Mouse (Mus musculus) kidney, adult 2 months (tissue): ENCODE data around the gene Kazald1. TPM values are rescaled to one million over a fixed set of nuclear protein-coding genes. Genes with fewer than 3 reads are reported as not detected.
A peak's percentile ranks its signal among the peaks of the same experiment; 100 is the strongest.

Experiments
- DNase-seq: peaks from one replicate; pipeline ENCODE4 v3.0.0; 2021
- H3K27ac ChIP-seq: fragments of 200-500 bp; 2 replicates; pipeline ENCODE4 v1.5.1; 2012; ENCODE audit warnings: low read depth, low read length, control low read depth, inconsistent platforms; ENCODE audit not compliant: insufficient read depth
- H3K27me3 ChIP-seq: fragments of 200-500 bp; replicated peaks from 2 replicates; pipeline ENCODE4 v1.6.1; 2012; ENCODE audit warnings: mild to moderate bottlenecking, moderate library complexity, low read length, inconsistent platforms; ENCODE audit not compliant: control insufficient read depth, insufficient read depth
- H3K36me3 ChIP-seq: fragments of 200-500 bp; 2 replicates; pipeline ENCODE4 v1.6.1; 2012; ENCODE audit warnings: mild to moderate bottlenecking, moderate library complexity, low read length, inconsistent platforms; ENCODE audit not compliant: control insufficient read depth, insufficient read depth
- H3K4me1 ChIP-seq: fragments of 200-500 bp; 2 replicates; pipeline ENCODE4 v1.6.1; 2011; ENCODE audit warnings: low read length; ENCODE audit not compliant: control insufficient read depth, insufficient read depth
- H3K4me3 ChIP-seq: fragments of 200-500 bp; 2 replicates; pipeline ENCODE4 v1.5.1; 2011; ENCODE audit warnings: mild to moderate bottlenecking, low read depth, low read length, control low read depth; ENCODE audit not compliant: insufficient read depth
- CTCF ChIP-seq: fragments of 200-500 bp; conservative IDR thresholded peaks from 2 replicates; pipeline ENCODE4 v1.5.1; 2011; ENCODE audit warnings: low read depth, mild to moderate bottlenecking, control low read depth, low read length, moderate library complexity, mixed read lengths; ENCODE audit not compliant: insufficient read depth, insufficient read length
- POLR2A ChIP-seq: fragments of 200-500 bp; IDR thresholded peaks from one replicate; pipeline ENCODE4 v1.6.1; 2011; ENCODE audit warnings: low read depth, low read length, control low read depth
- WGBS: fragments of 180-500 bp; shearing (Covaris S2); methylation state at CpG from one replicate; pipeline ENCODE4 v1.1.7; 2018; 5-methylcytosine and 5-hydroxymethylcytosine counted together
- polyA plus RNA-seq: library from polyadenylated mRNA; depleted of rRNA; stranded (reverse); fragments of >200 nt; gene quantifications from 2 replicates; pipeline ENCODE4 v1.2.3, GENCODE M21; 2012; rRNA removed

Gene Kazald1
- polyA plus RNA-seq, result 1.9 and 2.1 TPM in 2 replicates

DNA sequence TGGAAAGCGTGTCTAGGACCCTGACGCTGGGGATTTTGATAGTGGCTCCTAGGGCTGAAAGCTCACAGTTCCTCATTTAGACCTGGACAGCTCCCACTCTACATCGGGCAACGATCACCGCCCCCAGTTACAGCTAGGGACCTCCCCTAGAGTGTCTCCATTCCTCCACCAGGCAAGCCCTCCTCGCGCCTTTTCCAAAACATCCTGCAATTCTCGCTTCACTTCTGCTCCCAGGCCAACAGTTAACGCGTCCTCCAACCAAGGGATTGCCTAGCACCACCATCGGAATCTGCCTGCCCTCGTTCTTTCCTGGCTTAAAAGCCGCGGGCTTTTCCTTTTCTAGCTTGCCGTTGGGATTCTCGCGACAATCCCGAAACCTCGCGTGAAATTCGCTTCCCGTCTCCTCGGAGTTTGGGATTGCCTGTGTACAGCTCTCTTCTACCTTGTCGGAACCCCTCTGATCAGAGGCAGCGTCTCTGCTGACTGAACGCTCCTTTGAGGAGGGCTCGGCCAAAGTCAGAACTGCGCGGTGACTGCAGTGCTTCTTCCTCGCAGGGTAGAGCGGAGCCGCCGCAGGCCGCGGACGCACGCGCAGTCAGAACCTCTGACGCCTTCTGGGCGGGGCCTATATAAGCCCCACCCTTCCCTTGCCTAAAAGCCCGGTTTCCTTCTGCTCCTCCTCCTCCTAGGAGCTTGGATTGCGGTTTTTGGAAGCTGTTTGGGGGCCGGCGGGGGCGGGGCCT lies at the start of gene Kazald1:
Gene Kazald1, plus strand, starts transcription at position 662 of the 743 bp plus-strand sequence.
- H3K27me3 ChIP-seq, result no peaks in the 10 kb centered on the region

GRCm38 (mm10) chr19:45025937-45026568 lies 49.0 kb upstream of the Kazald1 start:
- TF ChIP-seq POLR2A (no peak), CTCF (no peak)
- Histone ChIP-seq H3K4me3 (no peak overlapping the region), H3K27ac (no peak overlapping the region), H3K27me3 (no peaks in the 10 kb centered on the region), H3K4me1 (peaks cover 7% of the 10 kb centered on the region; the same call in 1 of the 2 replicates), H3K36me3 (no peaks in the 10 kb centered on the region; the same call in none of the 2 replicates)
- WGBS, result 87% methylated on average over 37 of the region's 37 CpGs
- DNase-seq, result no peak

More for the DNA sequence above, at the start of gene Kazald1:
- H3K4me1 ChIP-seq, result no peaks in the 10 kb centered on the region
- peak; percentile 97 for DNase-seq
- H3K27ac ChIP-seq, result peak within 1 kb of the TSS; percentile 99
- H3K4me3 ChIP-seq, result peak within 1 kb of the TSS; percentile 93
- H3K36me3 ChIP-seq, result no peaks in the 10 kb centered on the region
- TF ChIP-seq CTCF (no peak), POLR2A (peak; percentile 92)
- under 1% methylated on average over 45 of the region's 45 CpGs for WGBS

- Histone ChIP-seq H3K4me3 (no peak overlapping the region), H3K4me1 (peaks cover 7% of the 10 kb centered on the region; the same call in 1 of the 2 replicates), H3K27me3 (no peaks in the 10 kb centered on the region), H3K27ac (no peak overlapping the region), H3K36me3 (no peaks in the 10 kb centered on the region; the same call in none of the 2 replicates)
- WGBS, result 53% methylated on average over 6 of the region's 6 CpGs
- no peak for DNase-seq
- TF ChIP-seq POLR2A, result no peak
- TF ChIP-seq CTCF, result no peak
Observed at GRCm38 (mm10) chr19:45026958-45027670, 47.9 kb upstream of the Kazald1 start.

GRCm38 (mm10) chr19:45027848-45028247 lies 47.2 kb upstream of the Kazald1 start:
- no peak for TF ChIP-seq POLR2A
- no peak for TF ChIP-seq CTCF
- Histone ChIP-seq H3K27ac (no peak overlapping the region), H3K36me3 (no peaks in the 10 kb centered on the region; the same call in none of the 2 replicates), H3K27me3 (no peaks in the 10 kb centered on the region), H3K4me3 (no peak overlapping the region), H3K4me1 (peaks cover 7% of the 10 kb centered on the region; the same call in 1 of the 2 replicates)
- no peak for DNase-seq
- WGBS, result 86% methylated on average over 6 of the region's 6 CpGs

DNA sequence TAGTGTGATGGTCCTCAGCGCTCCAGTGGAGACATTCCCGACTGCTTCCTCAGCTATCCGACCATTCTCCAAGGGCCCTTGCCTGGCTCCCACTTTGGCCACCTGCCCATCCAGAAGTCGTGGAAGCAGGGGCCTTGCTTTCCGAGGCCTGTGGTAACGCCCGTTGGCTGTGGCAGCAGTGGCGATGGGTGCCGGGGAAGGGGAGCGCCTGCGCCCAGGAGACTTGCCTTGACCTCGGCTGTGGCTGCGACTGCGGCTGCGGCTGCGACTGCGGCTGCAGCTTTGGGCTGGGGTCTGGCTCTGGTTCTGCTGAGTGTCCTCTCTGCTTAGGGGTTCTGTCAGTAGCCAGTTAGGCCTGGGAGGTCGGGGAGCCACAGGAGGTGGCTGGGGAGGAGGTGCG lies 46.3 kb upstream of the Kazald1 start:
- no peaks in the 10 kb centered on the region for H3K27me3 ChIP-seq
- WGBS, result 72% methylated on average over 19 of the region's 19 CpGs
- TF ChIP-seq CTCF, result no peak
- TF ChIP-seq POLR2A, result no peak
- H3K4me1 ChIP-seq, result peaks cover 7% of the 10 kb centered on the region; the same call in 1 of the 2 replicates
- no peaks in the 10 kb centered on the region; the same call in none of the 2 replicates for H3K36me3 ChIP-seq
- H3K27ac ChIP-seq, result no peak overlapping the region
- no peak for DNase-seq
- no peak overlapping the region for H3K4me3 ChIP-seq

DNA sequence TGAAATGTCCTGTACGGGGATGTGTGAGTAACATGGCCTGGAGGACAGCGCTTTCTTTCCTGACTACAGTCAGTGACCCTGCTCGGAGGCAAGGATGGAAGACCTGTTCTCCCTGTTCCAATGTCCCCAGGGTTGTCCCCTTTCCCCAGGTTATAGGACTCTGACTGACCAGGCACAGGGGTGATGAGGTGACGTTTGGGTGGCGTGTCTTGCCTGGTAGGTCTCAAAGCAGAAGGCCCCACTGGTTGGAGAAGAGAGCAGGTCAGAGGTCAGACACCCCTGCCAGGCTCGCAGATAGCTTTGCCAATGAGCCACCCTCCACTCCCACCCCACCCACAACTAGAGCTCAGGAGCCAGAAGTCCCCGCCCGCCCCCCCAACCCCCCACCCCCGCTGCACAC lies 45.5 kb upstream of the Kazald1 start:
- peaks cover 7% of the 10 kb centered on the region; the same call in 1 of the 2 replicates for H3K4me1 ChIP-seq
- H3K27me3 ChIP-seq, result no peaks in the 10 kb centered on the region
- no peaks in the 10 kb centered on the region; the same call in 1 of the 2 replicates for H3K36me3 ChIP-seq
- no peak overlapping the region for H3K4me3 ChIP-seq
- no peak for DNase-seq
- no peak overlapping the region for H3K27ac ChIP-seq
- WGBS, result 63% methylated on average over 9 of the region's 9 CpGs
- no peak for TF ChIP-seq POLR2A
- no peak for TF ChIP-seq CTCF

- H3K4me3 ChIP-seq, result no peak overlapping the region
- no peak overlapping the region for H3K27ac ChIP-seq
- DNase-seq, result peak; percentile 66
- TF ChIP-seq CTCF (peak; percentile 72), POLR2A (no peak)
- no peaks in the 10 kb centered on the region for H3K27me3 ChIP-seq
- WGBS, result 23% methylated on average over 8 of the region's 8 CpGs
- peaks cover 7% of the 10 kb centered on the region; the same call in 1 of the 2 replicates for H3K4me1 ChIP-seq
- no peaks in the 10 kb centered on the region; the same call in 1 of the 2 replicates for H3K36me3 ChIP-seq
Observed at GRCm38 (mm10) chr19:45030111-45030510, 44.9 kb upstream of the Kazald1 start.
